Mouse (Mus musculus) forebrain, postnatal 0 days (tissue): ENCODE measurements at regions not wholly inside any gene's neighbourhood (a gene's known extent, or its start where the extent isn't known, plus 50 kb on each side); places are given as distances from the start of the nearest gene placed in this dataset.
"Not testable (repeated sequence)": the region's sequence is repeated elsewhere in the genome, so short reads cannot be mapped to it uniquely, and the experiment has no call there.

Experiments used
- ATAC-seq: fragments of 200-750 bp; cut with Nextera tagmentation; 2 replicates; pipeline ENCODE4 v1.8.0; 2017; ENCODE audit warnings: mild to moderate bottlenecking, moderate library complexity
- DNase-seq: peaks from one replicate; pipeline ENCODE4 v3.0.0-alpha.2; 2015
- H3K27ac ChIP-seq: fragments of 300-500 bp; sonication (generic); 2 replicates; pipeline ENCODE4 v1.5.1; 2014; ENCODE audit warnings: low read depth, mild to moderate bottlenecking, antibody characterized with exemption, low read length, moderate library complexity, mixed read lengths
- H3K27me3 ChIP-seq: fragments of 300-500 bp; sonication (generic); 2 replicates; pipeline ENCODE4 v1.6.1; 2014; ENCODE audit warnings: mild to moderate bottlenecking, low read length, mixed read lengths; ENCODE audit not compliant: insufficient read depth
- H3K36me3 ChIP-seq: fragments of 300-500 bp; sonication (generic); 2 replicates; pipeline ENCODE4 v1.6.1; 2014; ENCODE audit warnings: mild to moderate bottlenecking, moderate library complexity; ENCODE audit not compliant: insufficient read depth
- H3K4me1 ChIP-seq: fragments of 300-500 bp; sonication (generic); 2 replicates; pipeline ENCODE4 v1.6.1; 2014; ENCODE audit warnings: antibody characterized with exemption; ENCODE audit not compliant: insufficient read depth
- H3K4me2 ChIP-seq: fragments of 300-500 bp; sonication (generic); 2 replicates; pipeline ENCODE4 v1.6.1; 2014; ENCODE audit warnings: low read depth, mild to moderate bottlenecking, moderate library complexity
- H3K4me3 ChIP-seq: fragments of 300-500 bp; sonication (generic); 2 replicates; pipeline ENCODE4 v1.5.1; 2014; ENCODE audit warnings: low read depth, low read length, mixed read lengths
- H3K9ac ChIP-seq: fragments of 300-500 bp; sonication (generic); 2 replicates; pipeline ENCODE4 v1.6.1; 2014; ENCODE audit warnings: mild to moderate bottlenecking
- H3K9me3 ChIP-seq: fragments of 300-500 bp; sonication (generic); 2 replicates; pipeline ENCODE4 v1.6.1; 2016; ENCODE audit warnings: low read length
- CTCF ChIP-seq: sonication (generic); IDR thresholded peaks from 2 replicates; pipeline ENCODE4 v1.5.1; 2016; ENCODE audit warnings: antibody characterized with exemption, control low read depth, low read depth
- WGBS: fragments of 180-500 bp; shearing (Covaris S2); extraction: QIAGEN DNeasy Blood & Tissue Kit; methylation state at CpG from one replicate; pipeline ENCODE4 v1.1.7; 2014; 5-methylcytosine and 5-hydroxymethylcytosine counted together

DNA sequence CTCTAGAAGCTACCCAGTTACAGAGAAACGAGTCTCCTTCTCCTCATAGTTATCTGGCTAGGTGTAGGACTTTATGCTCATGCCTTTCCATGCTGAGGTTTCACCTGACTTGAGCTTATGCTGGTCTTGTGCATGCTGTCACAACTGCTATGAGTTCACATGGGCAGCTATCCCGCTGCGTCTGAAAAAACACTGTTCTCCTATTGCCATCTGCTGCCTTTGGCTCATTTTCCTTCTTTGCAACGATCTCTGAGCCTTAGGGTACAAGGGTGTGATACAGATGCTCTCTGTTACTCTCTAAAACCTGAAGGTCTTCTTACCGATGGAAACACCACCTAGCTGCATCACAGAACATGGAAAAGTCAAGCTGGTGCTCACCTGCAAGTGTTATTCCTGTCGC is 123.9 kb upstream of the Adgra3 start:
- H3K27ac ChIP-seq, result no peak overlapping the region
- H3K27me3 ChIP-seq, result no peaks in the 10 kb centered on the region
- no peaks in the 10 kb centered on the region for H3K4me1 ChIP-seq
- H3K4me3 ChIP-seq, result no peak overlapping the region
- WGBS, result 80% methylated on average over 6 of the region's 6 CpGs
- no peak for DNase-seq
- H3K9ac ChIP-seq, result no peak overlapping the region
- no peak for ATAC-seq
- no peaks in the 10 kb centered on the region for H3K36me3 ChIP-seq
- no peak overlapping the region for H3K4me2 ChIP-seq
- TF ChIP-seq CTCF, result no peak
- H3K9me3 ChIP-seq, result no peaks in the 10 kb centered on the region

DNA sequence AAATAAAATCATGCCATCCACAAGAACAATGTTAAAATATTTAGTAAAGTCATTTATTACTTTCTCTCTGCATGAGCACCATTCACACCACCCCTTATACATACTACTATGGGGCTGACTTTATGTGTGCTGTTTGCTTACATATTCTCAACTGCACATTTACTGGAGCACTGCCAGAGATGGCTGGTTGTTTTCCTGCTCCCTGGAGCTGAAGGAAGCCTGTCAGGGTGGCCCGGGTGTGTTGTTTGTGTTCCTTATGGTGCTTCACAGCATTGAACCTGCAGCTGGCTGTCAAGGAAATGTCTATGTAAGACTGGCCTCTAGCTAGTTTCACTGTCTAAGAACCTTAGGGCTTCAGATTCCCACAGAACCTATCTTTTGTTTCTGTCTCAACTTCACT is 97.8 kb upstream of the Adgra3 start:
- H3K36me3 ChIP-seq, result no peaks in the 10 kb centered on the region
- H3K4me2 ChIP-seq, result no peak overlapping the region
- ATAC-seq (no peak), DNase-seq (peak; percentile 1)
- no peak overlapping the region for H3K4me3 ChIP-seq
- H3K4me1 ChIP-seq, result no peaks in the 10 kb centered on the region
- no peak for TF ChIP-seq CTCF
- no peaks in the 10 kb centered on the region for H3K9me3 ChIP-seq
- H3K27ac ChIP-seq, result no peak overlapping the region
- H3K27me3 ChIP-seq, result no peaks in the 10 kb centered on the region
- H3K9ac ChIP-seq, result no peak overlapping the region
- 59% methylated on average over 1 of the region's 1 CpGs for WGBS

DNA sequence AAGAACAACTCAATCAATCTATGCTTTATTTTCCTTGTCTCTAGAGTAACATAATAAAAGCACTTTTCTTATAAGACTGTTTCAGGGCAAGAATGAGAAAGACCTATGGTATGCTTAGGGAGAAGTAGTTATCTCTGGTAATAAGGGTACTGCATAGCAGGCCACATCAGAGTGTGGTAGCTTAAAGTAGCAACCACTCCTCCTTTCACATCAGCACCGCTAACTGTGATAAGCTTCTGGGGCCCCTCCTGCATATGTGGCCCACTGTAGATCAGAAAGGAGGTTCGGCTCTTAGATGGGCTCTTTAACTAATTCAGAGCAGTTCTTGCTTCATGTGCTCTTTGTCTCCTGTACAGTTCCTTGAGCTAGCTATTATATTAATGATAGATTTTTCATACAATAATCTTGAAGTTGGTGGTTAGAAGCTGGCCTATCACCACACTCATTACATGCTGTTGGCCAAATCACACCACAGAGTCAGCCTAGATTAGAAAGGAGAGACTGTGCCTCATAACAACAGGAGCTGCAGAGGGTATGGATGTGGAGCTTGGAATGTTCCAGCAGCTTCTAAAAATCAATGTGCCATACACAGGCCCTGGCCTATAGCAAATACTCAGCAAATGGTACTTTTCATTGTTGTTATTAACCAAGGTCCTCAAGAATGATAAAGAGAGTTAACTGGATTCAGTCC is 96.5 kb upstream of the Adgra3 start:
- H3K9ac ChIP-seq, DNase-seq, ATAC-seq, H3K4me3 ChIP-seq, H3K4me1 ChIP-seq, H3K9me3 ChIP-seq, H3K36me3 ChIP-seq, H3K27ac ChIP-seq, H3K27me3 ChIP-seq, H3K4me2 ChIP-seq: not testable (repeated sequence)
- WGBS, result 94% methylated on average over 2 of the region's 2 CpGs

DNA sequence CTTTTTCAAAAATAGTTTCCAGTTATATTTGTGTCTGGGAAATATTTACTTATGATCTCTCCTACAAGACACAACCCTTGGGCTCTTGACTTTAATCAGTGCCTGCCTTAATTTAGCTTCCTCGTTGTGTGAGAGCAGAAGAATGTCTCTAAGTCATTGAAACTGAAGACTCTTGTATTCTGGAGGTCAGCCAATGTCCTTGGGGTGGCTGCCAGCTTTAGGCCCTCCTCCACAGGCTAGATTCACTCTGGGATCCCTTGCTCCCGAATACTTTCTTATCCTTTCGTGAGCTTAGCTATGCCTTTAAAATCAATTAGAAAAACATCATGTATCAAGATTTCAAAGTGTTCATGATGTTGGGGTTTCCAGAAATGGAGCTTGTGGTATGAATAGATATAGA is 88.1 kb upstream of the Adgra3 start:
- Histone ChIP-seq H3K9me3 (no peaks in the 10 kb centered on the region), H3K27ac (no peak overlapping the region), H3K4me2 (no peak overlapping the region), H3K36me3 (no peaks in the 10 kb centered on the region), H3K9ac (no peak overlapping the region), H3K27me3 (no peaks in the 10 kb centered on the region), H3K4me1 (no peaks in the 10 kb centered on the region), H3K4me3 (no peak overlapping the region)
- WGBS, result 46% methylated on average over 3 of the region's 3 CpGs
- TF ChIP-seq CTCF, result no peak
- ATAC-seq (no peak), DNase-seq (no peak)

DNA sequence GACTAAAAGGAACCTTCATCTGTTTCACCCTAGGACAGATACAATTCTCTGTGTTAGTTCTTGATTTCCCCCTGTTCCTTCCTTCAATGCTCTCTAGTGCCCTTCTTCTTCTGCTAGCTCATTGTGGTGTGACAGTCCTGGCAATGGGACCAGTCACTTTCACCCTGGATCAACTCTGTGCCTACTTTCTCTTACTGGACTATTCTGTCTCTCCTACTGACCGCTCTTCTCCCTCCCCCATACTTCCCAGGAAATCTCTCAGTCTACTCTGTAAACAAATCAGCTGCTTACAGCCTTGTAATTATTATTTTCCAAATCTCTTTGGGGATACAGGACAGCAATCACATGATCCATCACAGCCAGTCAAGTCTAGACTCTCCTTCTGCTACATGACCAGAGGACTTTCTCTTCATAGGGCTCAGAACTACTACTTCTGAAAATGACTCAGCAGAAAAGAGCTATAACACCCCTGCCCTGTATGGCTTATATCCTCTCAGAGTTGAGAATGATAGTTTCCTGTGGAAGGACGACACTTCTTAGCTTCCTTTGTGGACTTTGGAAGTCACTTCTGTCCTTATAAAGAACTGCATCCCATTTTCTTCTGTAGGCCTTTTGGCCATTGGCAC is 86.8 kb upstream of the Adgra3 start:
- TF ChIP-seq CTCF, result no peak
- H3K36me3 ChIP-seq, result no peaks in the 10 kb centered on the region
- H3K9ac ChIP-seq, result no peak overlapping the region
- no peaks in the 10 kb centered on the region for H3K9me3 ChIP-seq
- no peak overlapping the region for H3K4me3 ChIP-seq
- no peaks in the 10 kb centered on the region for H3K4me1 ChIP-seq
- no peak for ATAC-seq
- DNase-seq, result no peak
- WGBS, result 88% methylated on average over 2 of the region's 2 CpGs
- no peaks in the 10 kb centered on the region for H3K27me3 ChIP-seq
- H3K27ac ChIP-seq, result no peak overlapping the region
- H3K4me2 ChIP-seq, result no peak overlapping the region

DNA sequence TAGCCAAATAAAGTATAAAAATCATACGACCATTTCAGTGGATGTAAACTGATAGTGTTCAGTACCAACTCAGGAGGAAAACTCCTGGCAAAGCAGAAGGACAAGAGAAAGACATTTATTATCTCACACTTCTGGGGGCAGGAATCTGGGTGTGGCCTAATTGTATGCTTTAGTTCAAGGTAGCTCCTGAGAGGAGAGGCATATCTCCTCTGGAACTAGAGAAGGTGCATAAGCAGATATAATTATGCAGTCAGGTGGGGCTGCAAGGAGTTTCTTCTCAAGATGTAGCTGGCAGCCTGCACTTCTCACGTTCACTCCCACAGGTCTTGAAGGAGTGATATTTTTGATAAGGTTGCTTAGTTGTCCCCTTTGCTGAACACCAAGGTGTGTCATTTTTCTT is 71.4 kb upstream of the Adgra3 start:
- whole genome bisulfite sequencing, result 73% methylated on average over 2 of the region's 2 CpGs
- H3K4me3 ChIP-seq, result no peak overlapping the region
- no peak for ATAC-seq
- H3K4me2 ChIP-seq, result no peak overlapping the region
- no peak overlapping the region for H3K9ac ChIP-seq
- no peaks in the 10 kb centered on the region for H3K9me3 ChIP-seq
- DNase-seq, result no peak
- no peaks in the 10 kb centered on the region for H3K27me3 ChIP-seq
- no peaks in the 10 kb centered on the region for H3K4me1 ChIP-seq
- no peak overlapping the region for H3K27ac ChIP-seq
- TF ChIP-seq CTCF, result no peak
- H3K36me3 ChIP-seq, result no peaks in the 10 kb centered on the region

DNA sequence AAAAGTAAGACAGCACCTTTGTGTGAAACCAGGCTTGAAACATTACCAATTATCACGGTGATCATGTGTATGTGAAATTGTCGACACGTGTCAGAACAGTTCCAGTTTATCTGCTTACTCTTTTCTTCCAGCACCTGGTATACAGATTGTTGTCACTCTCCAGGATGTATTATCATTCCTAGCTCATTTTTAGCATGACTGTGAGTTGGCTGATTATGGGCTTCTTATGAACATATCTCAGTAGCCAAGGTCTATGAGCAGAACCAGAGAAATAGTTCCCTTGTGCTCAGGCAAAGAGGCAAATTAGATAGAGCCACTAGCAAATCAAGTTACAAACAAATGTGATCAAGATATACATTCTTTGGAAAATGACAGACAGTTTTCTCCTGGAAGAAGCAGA is 70.2 kb upstream of the Adgra3 start:
- Histone ChIP-seq H3K9ac (no peak overlapping the region), H3K36me3 (no peaks in the 10 kb centered on the region), H3K4me1 (no peaks in the 10 kb centered on the region), H3K4me3 (no peak overlapping the region), H3K27ac (no peak overlapping the region), H3K27me3 (no peaks in the 10 kb centered on the region), H3K9me3 (no peaks in the 10 kb centered on the region), H3K4me2 (no peak overlapping the region)
- ATAC-seq (no peak), DNase-seq (no peak)
- WGBS, result 77% methylated on average over 3 of the region's 3 CpGs
- no peak for TF ChIP-seq CTCF
